Mouse (Mus musculus) adrenal gland, adult 18-20 months (tissue): ENCODE results near the gene Rap2a. TPM values are rescaled to one million over a fixed set of nuclear protein-coding genes. Genes with fewer than 3 reads are reported as not detected.

Experiments
- DNase-seq, 2 experiments: peaks; one replicate each; pipeline ENCODE4 v3.0.0; 2021 to 2022; ENCODE audit warnings: low spot score in 2 of 2
- long read RNA-seq, 2 experiments: library from polyadenylated mRNA; stranded (forward); transcript quantifications; one replicate each; pipeline ENCODE4 v2.0.0; 2021
- total RNA-seq, 2 experiments: library from RNA; stranded (reverse); gene quantifications; 1 replicate in 1 of 2; 2 replicates in 1 of 2; pipeline ENCODE4 v1.2.3; 2021

The Rap2a gene
- total RNA-seq, result 10 to 100 TPM; 13.7 TPM
- long read RNA-seq, experiment 1, full-length matches to known transcripts, result 21 of 24 reads
- long read RNA-seq, experiment 1, partial matches to known transcripts, result 2 of 24 reads
- long read RNA-seq, experiment 1, other reads (novel, unspliced or antisense), result 1 of 24 reads
- long read RNA-seq, experiment 2, full-length matches to known transcripts, result 49 of 57 reads
- long read RNA-seq, experiment 2, partial matches to known transcripts, result 7 of 57 reads
- long read RNA-seq, experiment 2, other reads (novel, unspliced or antisense), result 1 of 57 reads

DNA sequence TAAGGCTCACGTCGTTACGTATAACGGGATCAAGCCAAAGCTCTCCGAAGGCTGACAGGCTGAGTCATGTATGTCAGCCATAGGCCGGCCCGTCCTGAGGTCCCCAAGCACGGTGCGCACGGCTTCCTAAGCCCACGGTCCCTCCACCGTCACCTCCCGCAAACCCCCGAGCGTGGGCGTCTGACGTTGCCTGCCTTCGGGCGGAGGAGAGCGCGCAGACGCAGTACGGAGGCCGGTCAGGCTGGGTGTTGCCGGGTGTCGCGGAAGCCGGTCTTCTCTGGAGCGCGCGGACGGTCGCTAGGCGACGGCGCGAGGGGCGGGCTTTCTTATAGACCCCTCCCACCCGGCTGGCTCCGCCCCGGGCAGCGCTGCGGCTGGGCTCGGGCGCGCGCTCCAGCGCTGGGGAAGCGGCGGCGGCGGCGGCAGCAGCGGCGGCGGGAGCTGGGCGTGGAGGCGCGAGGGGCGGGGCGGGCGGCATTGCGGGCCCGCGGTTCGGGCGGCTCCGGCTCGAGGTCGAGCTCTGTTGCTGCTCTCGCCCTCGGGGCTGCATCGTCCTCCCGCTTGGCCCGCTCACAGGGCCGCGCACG, at the start of gene Rap2a:
Rap2a (plus strand) TSS at position 463 of the 587 bp plus-strand sequence.
- DNase-seq, result peak; percentile 89 to 94

DNA sequence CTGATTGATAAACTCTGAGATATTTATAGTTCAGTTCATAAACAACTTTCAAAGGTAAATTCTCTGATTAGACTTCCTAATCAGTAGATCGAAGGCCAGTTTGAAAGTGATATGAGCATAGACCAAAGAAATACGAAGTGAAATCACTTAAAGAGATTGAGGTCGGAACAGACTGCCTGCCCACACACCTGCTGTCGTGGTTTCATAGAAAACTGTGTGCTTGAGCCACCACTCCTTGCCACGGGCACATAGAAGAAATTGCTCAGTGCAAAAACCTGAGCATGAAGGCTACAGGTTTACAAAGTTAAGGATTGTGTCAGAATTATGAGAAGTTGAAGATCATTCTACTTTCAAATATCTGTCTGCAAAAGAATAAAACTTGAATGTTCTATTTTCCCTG, 49.7 kb upstream of the Rap2a start:
- DNase-seq, result no peak

DNA sequence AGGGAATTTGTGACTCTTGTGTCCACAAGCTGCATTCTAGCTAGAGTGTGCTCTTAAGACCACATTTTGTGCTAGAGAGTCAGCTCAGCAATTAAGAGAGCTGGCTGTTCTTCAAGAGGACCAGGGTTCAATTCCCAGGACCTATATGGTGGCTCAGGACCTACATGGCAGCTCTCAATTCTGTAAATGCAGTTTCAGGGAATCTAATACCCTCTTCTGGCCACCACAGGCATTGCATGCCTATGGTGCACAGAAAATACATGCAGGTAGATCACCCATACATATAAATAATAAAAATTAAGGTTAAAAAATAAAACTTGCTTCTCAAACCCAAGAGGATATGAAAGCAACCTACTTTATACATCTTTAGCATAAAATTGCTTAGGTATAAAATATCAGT, 45.5 kb upstream of the Rap2a start:
- no peak for DNase-seq

DNA sequence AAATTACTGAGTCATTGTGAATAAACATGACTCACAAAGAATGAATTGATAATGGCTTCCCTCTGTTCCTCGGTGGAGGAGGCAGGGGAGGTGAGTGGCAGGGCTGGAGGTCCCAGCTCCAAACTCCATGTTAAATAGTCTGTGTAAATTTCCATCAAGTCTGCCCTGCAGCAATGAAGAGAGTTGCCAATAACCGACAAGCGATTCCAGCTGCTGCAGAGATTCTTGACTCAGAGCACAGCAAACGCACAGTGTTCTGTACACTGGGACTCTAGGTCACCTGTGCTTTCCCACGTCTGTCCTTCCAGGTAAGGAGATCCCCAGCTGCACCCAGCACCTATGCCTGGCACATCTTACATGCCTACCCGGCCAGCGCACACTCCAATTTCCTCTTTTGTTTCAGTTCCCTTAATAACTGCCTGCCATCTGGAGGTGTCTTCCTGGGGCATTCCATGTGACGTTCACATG, 44.3 kb upstream of the Rap2a start:
- no peak for DNase-seq

DNA sequence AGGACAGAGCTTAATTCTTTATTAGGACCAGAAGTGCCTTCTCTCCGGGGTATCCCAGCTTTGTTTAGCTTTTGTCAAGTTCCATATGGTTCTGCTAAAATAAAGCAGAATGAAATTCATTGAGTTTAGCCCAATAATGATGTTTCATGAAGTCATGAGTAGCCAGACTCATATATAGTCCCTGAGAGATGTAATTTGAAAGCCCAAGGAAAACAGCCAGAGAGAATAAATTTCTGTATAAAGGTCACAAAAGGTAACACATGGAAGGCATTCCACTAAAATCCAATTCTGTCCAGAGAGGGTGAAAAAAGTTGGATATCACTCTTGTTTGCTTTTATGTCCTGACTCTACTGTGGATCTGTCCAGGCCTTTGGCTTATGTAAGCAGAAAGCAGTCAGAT, 43.4 kb upstream of the Rap2a start:
- DNase-seq, result no peak

DNA sequence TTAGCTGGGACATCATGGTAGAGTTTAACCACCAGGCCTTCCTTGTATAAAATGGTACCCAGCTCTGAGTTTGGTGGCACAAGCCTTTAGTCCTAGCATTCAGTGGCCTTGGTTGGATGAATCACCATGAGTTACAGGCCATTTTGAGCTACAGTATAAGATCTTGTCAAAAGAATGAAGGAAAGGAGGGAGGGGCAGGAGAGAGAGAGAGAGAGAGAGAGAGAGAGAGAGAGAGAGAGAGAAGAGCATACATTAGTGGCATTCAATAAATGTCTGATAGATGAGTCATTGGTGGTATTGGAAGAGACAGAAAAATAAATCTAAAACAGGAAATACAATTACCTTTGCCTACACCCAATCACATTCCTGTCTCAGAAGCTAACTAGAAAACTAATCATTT, 37.5 kb upstream of the Rap2a start:
- DNase-seq, result no peak

DNA sequence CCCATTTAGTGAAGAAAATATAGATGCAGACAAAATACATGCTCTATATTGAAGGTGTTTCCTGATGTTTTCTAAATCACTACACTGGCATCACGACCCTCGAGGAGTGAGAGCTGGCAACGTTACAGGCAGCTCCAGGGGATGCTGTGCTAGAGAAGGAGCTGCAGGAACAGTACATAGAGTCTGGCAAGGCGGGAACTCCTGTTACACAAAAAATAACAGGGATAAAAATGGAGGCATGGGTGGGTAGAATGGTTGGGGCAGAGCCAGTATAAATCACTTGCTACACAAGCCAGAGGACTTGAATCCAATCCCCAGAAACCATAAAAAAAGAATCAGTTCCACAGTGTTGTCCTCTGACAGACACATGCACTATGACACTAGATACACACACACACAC, 37.0 kb upstream of the Rap2a start:
- no peak for DNase-seq

DNA sequence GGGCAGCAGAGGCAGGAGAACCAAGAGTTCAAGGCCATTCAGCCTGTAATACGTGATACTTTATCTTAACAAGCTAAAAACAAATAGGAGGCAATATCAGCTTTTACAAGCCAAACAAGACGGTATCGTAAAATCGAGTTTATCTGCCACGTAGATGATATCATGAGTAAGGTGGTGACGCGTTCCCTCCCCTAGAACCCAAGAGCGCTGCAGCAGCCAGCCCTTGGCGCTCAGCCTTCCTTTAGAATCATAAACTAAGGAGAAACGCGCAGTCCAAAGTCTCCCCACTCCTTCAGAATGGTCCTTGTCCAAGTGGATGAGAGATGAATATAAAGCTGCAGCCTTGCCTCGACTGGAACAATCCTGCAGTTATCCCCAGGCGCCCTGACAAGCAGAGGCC, 36.4 kb upstream of the Rap2a start:
- no peak for DNase-seq

DNA sequence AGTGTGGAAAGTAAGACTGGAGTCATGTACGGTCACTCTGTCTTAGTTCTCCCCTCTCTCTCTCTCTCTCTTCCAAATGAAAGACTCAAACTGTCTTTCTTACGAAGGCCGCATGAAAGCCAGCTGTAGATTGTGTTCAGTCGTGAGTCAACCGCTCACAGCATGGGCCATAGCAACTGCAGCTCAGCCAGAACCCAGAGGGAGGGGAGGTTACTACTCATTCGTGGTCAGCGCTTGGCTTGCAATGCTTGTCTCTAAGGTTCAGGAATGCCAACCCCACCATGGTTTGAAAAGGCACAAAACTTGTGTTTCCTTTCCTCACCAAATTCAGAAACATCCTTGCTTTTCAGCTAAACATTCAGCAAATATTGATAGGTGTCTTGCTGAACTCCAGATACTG, 24.0 kb upstream of the Rap2a start:
- no peak for DNase-seq

DNA sequence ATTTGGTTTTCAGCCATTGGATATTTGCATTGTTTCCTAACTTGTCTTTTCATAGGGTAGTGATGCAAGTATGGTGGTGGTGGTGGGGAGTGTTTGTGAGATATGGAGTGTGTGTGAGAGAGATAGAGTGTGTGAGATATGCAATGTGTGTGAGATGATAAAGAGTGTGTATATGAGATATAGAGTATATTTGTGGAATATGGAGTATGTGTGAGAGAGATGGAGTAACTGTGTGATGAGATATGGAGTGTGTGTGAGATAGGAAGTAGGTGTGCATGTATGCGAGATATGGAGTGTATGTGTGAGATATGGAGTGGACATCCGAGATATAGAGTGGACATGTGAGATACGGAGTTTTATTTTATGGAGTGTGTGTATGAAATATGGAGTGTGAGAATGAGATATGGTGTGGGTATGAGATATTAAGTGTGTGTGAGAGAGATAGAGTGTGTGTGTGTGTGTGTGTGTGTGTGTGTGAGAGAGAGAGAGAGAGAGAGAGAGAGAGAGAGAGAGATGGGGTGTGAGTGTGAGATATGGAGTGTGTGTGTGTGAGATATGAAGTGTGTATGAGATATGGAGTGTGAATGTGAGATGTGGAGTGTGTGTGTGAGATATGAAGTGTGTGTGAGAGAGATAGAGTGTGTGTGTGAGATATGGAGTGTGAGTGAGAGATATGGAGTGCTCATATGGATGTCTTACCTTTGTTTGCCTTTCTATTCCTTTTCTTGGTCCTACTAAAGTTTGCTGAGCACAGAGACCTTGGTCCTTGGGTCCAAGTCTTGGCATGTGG, 14.1 kb upstream of the Rap2a start:
- no peak for DNase-seq

DNA sequence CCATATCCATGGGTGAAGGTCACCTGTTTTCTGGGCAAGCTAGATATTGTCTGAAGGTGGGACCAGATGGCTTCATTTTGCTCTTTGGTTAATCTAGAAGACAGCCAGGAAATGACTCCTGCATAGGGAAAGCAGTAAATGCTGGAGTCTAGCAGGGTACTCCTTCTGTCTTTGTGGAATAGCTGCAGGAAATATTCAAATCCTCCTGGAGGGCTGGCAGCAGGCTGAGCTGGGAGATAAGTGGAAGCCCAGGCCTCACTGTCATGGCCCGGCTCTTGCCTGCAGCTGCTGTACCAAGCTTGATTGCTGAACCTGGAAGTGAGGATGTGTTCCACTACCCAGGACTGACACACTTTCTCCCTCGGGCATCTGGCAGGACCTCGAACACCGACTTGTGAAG, 11.4 kb upstream of the Rap2a start:
- DNase-seq, result no peak

DNA sequence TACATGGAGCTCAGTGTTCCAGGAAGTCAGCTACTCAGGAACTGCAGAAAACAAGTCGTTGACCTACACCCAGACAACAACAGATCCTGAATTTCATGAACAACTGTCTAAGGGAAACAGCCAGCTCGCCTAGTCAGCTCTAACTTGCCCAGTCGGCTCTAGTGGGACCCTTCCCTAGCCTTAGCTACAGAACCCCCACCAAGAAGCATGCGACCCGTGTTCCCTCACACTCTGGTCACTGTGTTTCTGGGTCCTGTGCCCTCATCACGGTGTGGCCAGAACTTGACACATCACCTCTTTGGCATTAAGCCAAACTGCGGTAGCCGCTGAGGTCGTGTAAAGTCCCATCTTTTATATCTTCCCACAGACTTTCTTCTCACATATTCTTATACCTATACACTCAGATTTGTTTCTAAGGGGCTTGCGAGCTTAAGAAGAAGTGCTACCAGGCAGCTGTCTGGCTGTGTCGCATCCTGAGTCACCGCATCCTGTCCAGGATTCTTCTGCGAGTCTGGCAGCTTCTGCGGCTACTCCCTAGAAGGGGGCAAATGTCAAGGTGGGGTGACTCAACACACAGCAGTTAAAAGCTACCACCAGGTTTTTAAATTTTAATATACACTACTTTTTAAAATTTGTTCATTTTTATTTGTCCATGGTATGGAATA, 9.0 kb upstream of the Rap2a start:
- DNase-seq, result peak; percentile 39 to 41

DNA sequence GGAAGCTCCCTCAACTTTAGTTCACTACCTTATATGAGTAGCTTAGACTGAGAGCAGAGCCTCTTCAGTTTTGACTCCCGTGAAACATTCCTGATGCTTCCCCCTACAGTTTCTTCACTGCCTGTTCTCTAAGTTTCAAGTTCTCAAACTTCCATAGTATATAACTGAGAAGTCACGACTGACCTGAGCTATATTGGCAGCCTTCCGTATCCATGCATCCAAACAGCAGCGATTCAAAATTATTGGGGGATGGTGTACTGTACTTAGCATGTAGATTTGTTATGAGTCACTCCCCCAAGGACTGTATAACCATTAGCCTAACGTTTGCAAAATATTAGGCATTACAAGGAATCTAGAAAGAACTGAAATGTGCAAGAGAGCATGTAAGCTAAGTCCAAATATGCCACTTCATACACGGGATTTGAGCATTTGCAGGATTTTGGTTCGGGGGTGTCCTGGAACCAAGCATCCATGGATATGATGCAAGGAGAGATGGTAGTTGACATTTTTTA, 2.0 kb upstream of the Rap2a start:
- no peak for DNase-seq

DNA sequence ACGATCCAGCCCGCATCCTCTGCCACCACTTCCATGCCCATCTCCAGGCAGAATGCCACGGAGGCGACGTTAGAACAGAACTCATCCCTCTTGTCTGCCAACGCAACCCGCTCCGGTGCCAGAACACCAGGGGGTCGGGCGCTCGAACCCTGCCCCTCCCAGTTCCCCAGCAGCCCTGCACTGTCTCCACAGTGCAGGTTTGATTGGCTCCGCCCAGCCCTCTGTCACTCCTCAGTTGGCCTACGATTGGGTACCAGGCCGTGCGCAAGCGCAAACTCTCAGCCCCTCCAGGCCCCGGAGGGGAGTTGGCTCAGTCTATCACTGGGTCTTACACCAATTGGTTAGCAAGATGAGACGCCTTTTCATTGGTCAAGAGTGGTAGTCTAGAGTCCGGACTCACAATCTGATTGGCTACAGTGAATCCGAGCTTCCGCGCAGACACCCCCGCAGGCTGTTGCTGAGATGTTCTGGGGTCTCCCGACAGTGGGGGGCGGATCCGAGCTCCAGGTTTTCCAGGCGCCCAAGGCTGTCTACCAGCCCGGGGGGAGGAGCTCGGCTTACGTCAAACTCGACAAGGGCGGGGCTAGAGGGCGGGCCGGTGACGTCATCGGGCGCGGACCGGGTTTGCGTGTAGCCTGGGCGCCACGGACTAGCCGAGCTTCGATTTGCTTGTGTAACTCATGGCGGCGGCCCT, 809 bp upstream of the Rap2a start:
- DNase-seq, result peak; percentile 98

DNA sequence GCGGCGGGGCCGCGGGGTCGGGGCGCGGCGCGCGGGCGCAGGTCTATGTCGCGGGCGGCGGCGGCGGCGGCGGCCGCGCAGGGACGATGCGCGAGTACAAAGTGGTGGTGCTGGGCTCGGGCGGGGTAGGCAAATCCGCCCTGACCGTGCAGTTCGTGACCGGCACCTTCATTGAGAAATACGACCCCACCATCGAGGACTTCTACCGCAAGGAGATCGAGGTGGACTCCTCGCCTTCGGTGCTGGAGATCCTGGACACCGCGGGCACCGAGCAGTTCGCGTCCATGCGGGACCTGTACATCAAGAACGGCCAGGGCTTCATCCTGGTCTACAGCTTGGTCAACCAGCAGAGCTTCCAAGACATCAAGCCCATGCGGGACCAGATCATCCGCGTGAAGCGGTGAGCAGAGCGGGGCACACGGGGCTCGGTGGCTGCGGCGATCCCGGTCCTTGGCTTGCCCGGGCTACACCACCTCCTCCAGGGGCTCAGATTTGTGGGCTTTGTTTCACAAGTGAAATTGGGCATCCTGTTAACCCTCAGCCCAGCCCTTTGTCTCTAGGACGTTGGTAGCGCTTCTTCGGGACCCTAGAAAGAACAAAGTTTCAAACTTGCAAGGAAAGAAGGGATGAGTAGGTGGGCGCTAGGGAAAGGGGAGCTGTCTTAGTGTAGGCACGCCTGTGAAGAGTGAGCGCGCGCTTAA, 547 bp downstream of the Rap2a start:
- peak in 1 of 2 experiments; percentile 53 for DNase-seq

DNA sequence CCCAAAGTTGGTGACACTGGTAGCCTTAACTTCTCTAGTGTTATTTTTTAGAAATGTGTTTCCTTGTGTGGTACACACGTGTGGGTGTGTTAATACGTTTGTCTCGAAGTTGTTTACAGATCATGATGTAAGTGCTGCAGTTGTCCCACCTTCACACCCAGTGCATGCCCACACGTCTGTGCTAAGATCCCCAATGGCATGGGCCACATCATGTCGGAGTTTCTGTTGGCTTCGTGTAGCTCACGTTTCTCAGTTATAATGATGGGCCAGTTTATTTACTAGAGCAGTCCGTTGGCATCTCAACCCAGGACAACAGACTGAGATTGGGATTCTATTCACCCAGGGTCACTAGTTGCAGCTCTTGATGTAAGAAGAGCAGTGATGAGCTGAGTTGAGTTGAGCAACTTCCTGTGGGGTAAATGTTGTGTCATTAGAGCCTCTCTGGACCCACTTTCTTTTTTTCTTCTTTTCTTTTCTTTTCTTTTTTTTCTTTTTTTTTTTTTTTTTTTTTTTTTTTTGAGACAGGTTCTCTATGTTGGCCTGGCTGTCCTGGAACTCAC, 2.2 kb downstream of the Rap2a start:
- DNase-seq, result no peak

DNA sequence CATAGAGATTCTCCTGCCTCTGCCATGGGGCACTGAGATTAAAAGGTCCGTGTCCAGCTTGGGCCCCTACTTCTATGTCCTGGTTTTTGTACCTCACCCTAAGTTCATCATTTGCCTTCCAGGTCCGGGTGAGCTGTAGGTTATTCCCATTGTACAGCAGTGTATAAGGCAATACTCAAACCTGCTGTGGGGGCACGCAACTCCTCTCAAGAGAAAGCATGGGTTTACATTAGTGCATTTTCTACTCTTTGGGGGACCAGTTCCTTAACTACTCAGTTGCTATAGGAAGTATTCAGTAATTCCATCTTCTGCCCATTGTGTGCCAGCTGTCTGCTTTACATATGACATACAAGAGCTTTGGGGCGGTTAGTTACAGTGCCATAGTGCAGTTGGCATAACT, 2.7 kb downstream of the Rap2a start:
- DNase-seq, result no peak

DNA sequence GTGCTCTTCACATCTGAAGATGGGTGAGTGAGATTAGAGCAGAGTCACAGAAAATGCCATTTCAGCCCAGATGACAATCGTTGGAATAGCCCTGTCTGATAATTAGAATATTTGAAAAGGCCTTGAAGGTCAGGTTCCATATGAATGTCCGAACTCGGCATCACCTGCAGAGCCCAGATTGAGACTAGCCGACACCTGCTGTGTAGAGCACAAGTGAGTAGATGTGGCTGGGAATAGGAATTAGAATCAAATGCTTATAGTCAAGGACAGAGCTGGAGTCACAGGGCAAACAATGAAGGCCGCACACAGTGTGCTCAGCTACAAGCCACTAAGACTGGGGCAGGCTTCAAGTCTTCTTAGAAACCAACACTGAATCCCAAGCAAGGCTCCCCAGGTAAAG, 6.3 kb downstream of the Rap2a start:
- DNase-seq, result no peak

DNA sequence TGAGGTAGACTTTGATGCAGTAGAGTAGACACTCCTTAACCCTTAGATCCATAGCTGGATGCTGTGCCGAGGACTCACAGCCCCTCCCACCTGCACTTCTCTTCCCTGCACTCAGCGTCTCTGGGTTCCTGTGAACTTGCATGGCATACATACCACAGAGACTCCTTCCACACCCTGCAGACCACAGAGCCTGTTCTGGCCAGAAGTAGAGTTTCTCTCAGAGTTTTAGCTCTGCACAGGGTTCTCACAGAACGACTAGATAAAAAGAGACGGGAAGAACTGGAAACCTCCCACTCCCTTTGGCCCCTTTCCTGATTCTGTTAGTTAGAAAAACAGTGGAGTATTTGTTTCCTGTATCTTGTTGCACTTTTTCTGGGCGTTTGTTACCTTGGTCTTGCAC, 18.0 kb downstream of the Rap2a start:
- no peak for DNase-seq

DNA sequence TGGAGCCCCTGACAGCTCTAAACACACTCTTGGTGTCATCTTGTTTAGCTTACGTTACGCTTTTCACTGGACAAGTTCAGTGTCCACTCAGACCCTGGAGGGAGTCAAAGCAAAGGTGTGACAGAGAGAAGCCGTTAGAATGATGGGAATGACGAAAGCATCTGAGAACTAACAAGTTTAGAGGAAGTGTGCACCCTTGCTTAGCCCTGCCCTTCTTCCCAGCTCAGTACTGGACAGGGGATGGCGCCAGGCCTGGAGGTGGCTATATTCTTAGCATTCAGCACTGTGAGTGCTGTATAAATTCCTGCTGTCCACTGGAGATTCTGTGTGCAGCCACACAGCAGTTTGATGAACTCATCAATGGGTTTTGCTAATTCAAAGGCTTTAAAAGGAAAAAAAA, 18.6 kb downstream of the Rap2a start:
- DNase-seq, result no peak
